Mouse (Mus musculus): ENCODE measurements around the gene Grb7. TPM values are rescaled to one million over a fixed set of nuclear protein-coding genes. Genes with fewer than 3 reads are reported as not detected.
A peak's percentile ranks its signal among the peaks of the same experiment; 100 is the strongest.

Grb7 gene
- total RNA-seq, 1 experiment from 2014 or later, result not detected

- no peak for ATAC-seq (replicated peaks; ENCODE audit: low read depth, poor library complexity, severe bottlenecking)
These were observed 2.5 kb upstream of the Grb7 start for GRCm38 (mm10) chr11:98443688-98444087.

GRCm38 (mm10) chr11:98445238-98445637 lies 956 bp upstream of the Grb7 start:
- no peak for ATAC-seq (replicated peaks; ENCODE audit: low read depth, poor library complexity, severe bottlenecking)

- no peak for ATAC-seq (replicated peaks; ENCODE audit: low read depth, poor library complexity, severe bottlenecking)
These were observed 515 bp upstream of the Grb7 start for GRCm38 (mm10) chr11:98445679-98446078.

- no peak for ATAC-seq (replicated peaks; ENCODE audit: low read depth, poor library complexity, severe bottlenecking)
These were observed 624 bp downstream of the Grb7 start for GRCm38 (mm10) chr11:98446562-98447474.

GRCm38 (mm10) chr11:98447475-98447834 lies 1.3 kb downstream of the Grb7 start:
- no peak for ATAC-seq (replicated peaks; ENCODE audit: low read depth, poor library complexity, severe bottlenecking)

- ATAC-seq (replicated peaks; ENCODE audit: low read depth, poor library complexity, severe bottlenecking), result no peak
These were observed 2.1 kb downstream of the Grb7 start for GRCm38 (mm10) chr11:98448191-98448790.

GRCm38 (mm10) chr11:98449419-98449818 lies 3.2 kb downstream of the Grb7 start:
- ATAC-seq (replicated peaks; ENCODE audit: low read depth, poor library complexity, severe bottlenecking), result no peak

- no peak for ATAC-seq (replicated peaks; ENCODE audit: low read depth, poor library complexity, severe bottlenecking)
These were observed 4.0 kb downstream of the Grb7 start for GRCm38 (mm10) chr11:98449921-98450771.

- ATAC-seq (replicated peaks; ENCODE audit: low read depth, poor library complexity, severe bottlenecking), result no peak
These were observed 9.3 kb downstream of the Grb7 start for GRCm38 (mm10) chr11:98455484-98455883.

- no peak for ATAC-seq (replicated peaks; ENCODE audit: low read depth, poor library complexity, severe bottlenecking)
These were observed 10.4 kb downstream of the Grb7 start for GRCm38 (mm10) chr11:98456545-98456944.

- ATAC-seq (replicated peaks; ENCODE audit: low read depth, poor library complexity, severe bottlenecking), result no peak
These were observed 10.8 kb downstream of the Grb7 start for GRCm38 (mm10) chr11:98456945-98457344.

GRCm38 (mm10) chr11:98457367-98458120 lies 11.3 kb downstream of the Grb7 start:
- ATAC-seq (replicated peaks; ENCODE audit: low read depth, poor library complexity, severe bottlenecking), result peak; percentile 77

- ATAC-seq (replicated peaks; ENCODE audit: low read depth, poor library complexity, severe bottlenecking), result peak; percentile 13; the same call in 1 of the 2 replicates
These were observed 12.2 kb downstream of the Grb7 start for GRCm38 (mm10) chr11:98458121-98458990.

- ATAC-seq (replicated peaks; ENCODE audit: low read depth, poor library complexity, severe bottlenecking), result no peak
These were observed 13.0 kb downstream of the Grb7 start for GRCm38 (mm10) chr11:98459071-98459741.

- no peak for ATAC-seq (replicated peaks; ENCODE audit: low read depth, poor library complexity, severe bottlenecking)
These were observed 13.7 kb downstream of the Grb7 start for GRCm38 (mm10) chr11:98459860-98460259.

- ATAC-seq (replicated peaks; ENCODE audit: low read depth, poor library complexity, severe bottlenecking), result no peak
These were observed 15.0 kb downstream of the Grb7 start for GRCm38 (mm10) chr11:98461109-98461720.

- ATAC-seq (replicated peaks; ENCODE audit: low read depth, poor library complexity, severe bottlenecking), result no peak
These were observed 16.1 kb downstream of the Grb7 start for GRCm38 (mm10) chr11:98462255-98462654.

GRCm38 (mm10) chr11:98463911-98464310 lies 17.7 kb downstream of the Grb7 start:
- no peak for ATAC-seq (replicated peaks; ENCODE audit: low read depth, poor library complexity, severe bottlenecking)
